Mouse (Mus musculus) limb, embryonic 14.5 days (tissue): ENCODE data around the gene a. TPM values are rescaled to one million over a fixed set of nuclear protein-coding genes. Genes with fewer than 3 reads are reported as not detected.

Experiments used
- ATAC-seq: fragments of 200-750 bp; cut with Nextera tagmentation; 2 replicates; pipeline ENCODE4 v1.8.0; 2017; ENCODE audit warnings: low read depth, moderate number of reproducible peaks, moderate TSS enrichment; ENCODE audit not compliant: low FRiP score
- DNase-seq: peaks from one replicate; pipeline ENCODE4 v3.0.0-alpha.2; 2015; ENCODE audit warnings: low spot score
- H3K27ac ChIP-seq: fragments of 300-500 bp; sonication (generic); replicated peaks from 2 replicates; pipeline ENCODE4 v1.5.1; 2014; ENCODE audit warnings: low read depth, mild to moderate bottlenecking, low read length, moderate library complexity, mixed read lengths
- H3K27me3 ChIP-seq: fragments of 300-500 bp; sonication (generic); 2 replicates; pipeline ENCODE4 v1.6.1; 2014; ENCODE audit warnings: low read length, mixed read lengths; ENCODE audit not compliant: control insufficient read depth, insufficient read depth
- H3K36me3 ChIP-seq: fragments of 300-500 bp; sonication (generic); 2 replicates; pipeline ENCODE4 v1.6.1; 2014; ENCODE audit warnings: mild to moderate bottlenecking, low read length, moderate library complexity, mixed read lengths; ENCODE audit not compliant: control insufficient read depth, insufficient read depth
- H3K4me1 ChIP-seq: fragments of 300-500 bp; sonication (generic); 2 replicates; pipeline ENCODE4 v1.6.1; 2014; ENCODE audit warnings: antibody characterized with exemption, low read length, mixed read lengths; ENCODE audit not compliant: control insufficient read depth, insufficient read depth
- H3K4me2 ChIP-seq: fragments of 300-500 bp; sonication (generic); replicated peaks from 2 replicates; pipeline ENCODE4 v1.6.1; 2014; ENCODE audit warnings: low read depth, mild to moderate bottlenecking, low read length, moderate library complexity; ENCODE audit not compliant: severe bottlenecking
- H3K4me3 ChIP-seq: fragments of 300-500 bp; sonication (generic); replicated peaks from 2 replicates; pipeline ENCODE4 v1.5.1; 2014; ENCODE audit warnings: low read length
- H3K9ac ChIP-seq: fragments of 300-500 bp; sonication (generic); 2 replicates; pipeline ENCODE4 v1.6.1; 2014; ENCODE audit warnings: mild to moderate bottlenecking, low read depth, low read length, moderate library complexity; ENCODE audit not compliant: severe bottlenecking
- H3K9me3 ChIP-seq: fragments of 300-500 bp; sonication (generic); 2 replicates; pipeline ENCODE4 v1.6.1; 2016; ENCODE audit warnings: low read length; ENCODE audit not compliant: control insufficient read depth
- POLR2A ChIP-seq: fragments of 200-500 bp; IDR thresholded peaks from 2 replicates; pipeline ENCODE4 v1.8.0; 2012; ENCODE audit warnings: inconsistent platforms, mild to moderate bottlenecking, moderate library complexity, borderline replicate concordance; ENCODE audit not compliant: insufficient read depth, insufficient read length; ENCODE audit errors: extremely low read depth
- WGBS: fragments of 180-500 bp; shearing (Covaris S2); extraction: QIAGEN DNeasy Blood & Tissue Kit; methylation state at CpG from one replicate; pipeline ENCODE4 v1.1.7; 2014; 5-methylcytosine and 5-hydroxymethylcytosine counted together
- polyA plus RNA-seq, 2 experiments: library from polyadenylated mRNA; depleted of rRNA in 1 of 2; stranded (reverse) in 1 of 2; unstranded in 1 of 2; fragments of >200 nt; fragmentation: Nextera tagmentation in 1 of 2; extraction: Ambion mirVana in 1 of 2; gene quantifications; 2 replicates each; pipeline versions ENCODE4 v1.2.1 to v1.2.3; 2012 to 2014

a gene
- polyA plus RNA-seq, 2 experiments = 19.9 to 54.5 TPM

DNA sequence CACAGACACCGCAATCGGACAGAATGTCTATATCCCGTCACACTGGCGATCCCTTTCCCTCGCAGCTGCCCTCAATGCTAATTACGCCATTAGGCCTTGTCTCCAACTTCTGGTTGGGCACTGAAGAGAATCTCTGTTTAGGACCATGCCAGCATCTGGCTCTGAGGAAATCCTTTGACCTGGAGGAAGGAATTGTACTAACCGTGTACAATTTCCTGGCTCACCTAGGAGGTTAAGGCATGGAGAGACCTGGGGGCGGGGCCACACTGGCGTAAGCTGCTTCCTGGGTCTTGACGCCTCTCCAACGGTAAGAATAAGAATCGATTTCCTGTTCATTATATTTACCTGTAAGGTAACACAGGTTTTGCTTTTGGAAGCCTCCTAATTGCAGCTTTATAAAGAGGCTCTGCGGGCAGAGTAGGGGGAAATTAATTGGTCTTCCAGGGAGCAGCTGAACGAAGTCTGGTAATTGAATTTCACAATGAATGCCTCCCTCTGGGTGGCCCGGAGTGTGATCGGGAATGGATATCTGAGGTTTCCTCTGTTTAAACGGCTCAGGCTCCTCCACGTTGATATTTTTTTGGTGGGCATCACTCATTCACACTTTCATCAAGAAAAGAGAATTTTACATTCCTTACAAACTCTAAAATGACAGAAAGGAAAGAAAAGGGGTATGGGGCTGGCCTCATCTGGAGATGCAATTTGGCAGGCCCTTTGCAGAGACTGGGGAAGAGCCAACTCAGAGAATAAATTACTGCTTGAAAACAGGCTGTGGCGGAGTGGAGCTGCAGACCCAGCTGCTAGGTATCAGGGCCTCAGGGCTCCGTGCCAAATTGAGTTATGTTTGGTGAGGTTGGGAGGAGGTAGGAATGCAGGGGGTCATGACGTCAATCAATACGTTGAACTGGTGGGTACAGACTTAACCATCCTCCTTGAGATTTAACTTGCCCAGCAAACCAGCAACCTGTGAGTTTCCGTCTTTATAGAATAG lies 41.9 kb upstream of the a start:
- peak; percentile 88 for DNase-seq
- peak overlapping the region; percentile 26; the same call in 1 of the 2 replicates for H3K4me2 ChIP-seq
- H3K36me3 ChIP-seq = no peaks in the 10 kb centered on the region
- no peak overlapping the region; the same call in 1 of the 2 replicates for H3K9ac ChIP-seq
- no peak for TF ChIP-seq POLR2A
- H3K4me1 ChIP-seq = peaks cover 12% of the 10 kb centered on the region
- 37% methylated on average over 23 of the region's 23 CpGs for WGBS
- H3K4me3 ChIP-seq = no peak overlapping the region
- peak overlapping the region; percentile 68 for H3K27ac ChIP-seq
- ATAC-seq = peak; percentile 78
- no peaks in the 10 kb centered on the region for H3K9me3 ChIP-seq
- no peaks in the 10 kb centered on the region for H3K27me3 ChIP-seq

- peaks cover 12% of the 10 kb centered on the region for H3K4me1 ChIP-seq
- H3K4me2 ChIP-seq = no peak overlapping the region
- H3K9me3 ChIP-seq = no peaks in the 10 kb centered on the region
- H3K4me3 ChIP-seq = no peak overlapping the region
- WGBS = 67% methylated on average over 8 of the region's 8 CpGs
- H3K9ac ChIP-seq = no peak overlapping the region
- H3K36me3 ChIP-seq = no peaks in the 10 kb centered on the region
- H3K27ac ChIP-seq = no peak overlapping the region
- no peaks in the 10 kb centered on the region for H3K27me3 ChIP-seq
- DNase-seq (no peak), ATAC-seq (no peak)
- no peak for TF ChIP-seq POLR2A
These were observed 39.3 kb upstream of the a start for GRCm38 (mm10) chr2:154751924-154752323.

- Histone ChIP-seq H3K27me3 (no peaks in the 10 kb centered on the region), H3K36me3 (no peaks in the 10 kb centered on the region), H3K4me2 (no peak overlapping the region), H3K4me1 (peaks cover 12% of the 10 kb centered on the region), H3K9me3 (no peaks in the 10 kb centered on the region), H3K9ac (no peak overlapping the region), H3K27ac (no peak overlapping the region), H3K4me3 (no peak overlapping the region)
- ATAC-seq = no peak
- WGBS = 87% methylated on average over 2 of the region's 2 CpGs
- DNase-seq = no peak
- TF ChIP-seq POLR2A = no peak
These were observed 37.1 kb upstream of the a start for GRCm38 (mm10) chr2:154754068-154754560.

GRCm38 (mm10) chr2:154755791-154756190 lies 35.4 kb upstream of the a start:
- TF ChIP-seq POLR2A = no peak
- ATAC-seq (no peak), DNase-seq (no peak)
- H3K9ac ChIP-seq = no peak overlapping the region
- no peaks in the 10 kb centered on the region for H3K27me3 ChIP-seq
- H3K4me3 ChIP-seq = no peak overlapping the region
- 0 out of 2 replicates have a peak, but pooled peaks cover 3% of the 10 kb centered on the region for H3K4me1 ChIP-seq
- no peak overlapping the region for H3K4me2 ChIP-seq
- WGBS = 65% methylated on average over 6 of the region's 6 CpGs
- H3K27ac ChIP-seq = no peak overlapping the region
- H3K9me3 ChIP-seq = no peaks in the 10 kb centered on the region
- H3K36me3 ChIP-seq = no peaks in the 10 kb centered on the region

DNA sequence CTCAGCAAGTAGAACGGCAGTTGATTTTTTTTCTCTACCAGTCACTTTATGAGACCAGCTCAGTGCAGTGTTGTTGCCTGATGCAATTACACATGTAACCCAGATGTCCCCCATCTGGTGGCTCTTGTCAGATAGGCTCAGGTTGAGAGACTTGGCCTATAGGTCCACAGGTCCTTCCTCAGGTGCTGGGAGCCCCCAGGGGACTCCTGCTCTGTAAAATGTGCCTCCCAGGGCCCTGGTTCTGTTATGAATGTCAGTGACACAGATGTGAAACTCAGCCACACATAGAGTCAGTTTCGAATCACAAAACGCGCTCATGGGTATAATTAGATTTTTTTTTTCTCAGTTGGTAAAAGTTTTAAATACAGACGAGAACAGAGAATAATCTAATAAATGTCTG lies 33.5 kb upstream of the a start:
- H3K27me3 ChIP-seq = no peaks in the 10 kb centered on the region
- H3K27ac ChIP-seq = no peak overlapping the region
- DNase-seq (no peak), ATAC-seq (no peak)
- H3K9me3 ChIP-seq = no peaks in the 10 kb centered on the region
- no peak overlapping the region for H3K4me3 ChIP-seq
- H3K36me3 ChIP-seq = no peaks in the 10 kb centered on the region
- H3K4me1 ChIP-seq = 0 out of 2 replicates have a peak, but pooled peaks cover 3% of the 10 kb centered on the region
- WGBS = 48% methylated on average over 5 of the region's 5 CpGs
- H3K9ac ChIP-seq = no peak overlapping the region
- H3K4me2 ChIP-seq = no peak overlapping the region
- no peak for TF ChIP-seq POLR2A
